ENCODE assay signal across 10 mouse cellular contexts in the genomic region with DNA sequence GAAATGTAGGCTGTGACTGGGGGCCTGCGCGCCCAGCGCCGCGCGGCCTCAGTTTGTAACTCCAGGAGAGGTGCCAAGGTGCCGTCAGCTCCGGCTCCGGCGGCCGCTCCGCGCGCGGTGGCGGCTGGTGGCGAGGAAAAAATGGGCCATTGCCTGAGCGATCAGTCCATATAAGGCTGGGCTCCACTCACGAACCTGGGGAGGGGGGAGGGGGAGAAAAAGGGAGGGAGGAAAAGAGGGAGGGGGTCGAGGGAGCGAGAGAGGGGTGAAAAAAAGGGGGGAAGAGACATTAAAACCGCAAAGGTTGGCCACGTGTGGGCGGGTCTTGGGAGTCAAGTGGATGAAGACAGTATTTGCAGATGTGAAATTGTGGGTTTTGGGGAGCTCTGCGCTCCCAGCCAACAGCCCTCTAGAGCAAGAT. TPM values are rescaled to one million over a fixed set of nuclear protein-coding genes. Genes with fewer than 3 reads are reported as not detected.
DNase-seq lines count a peak whose midpoint lies in the region; ATAC-seq lines count a peak whose summit lies in the region.
"Had no signal": no experiment of that assay in that cellular context is flagged by ENCODE, and none has a peak within 500 bp of the region (broad histone marks: within the 10 kb centered on the region; RNA-seq: fewer than 3 reads in every experiment).

No protein-coding gene starts in this region.

- no peaks in the 10 kb centered on the region for H3K9me3 ChIP-seq in heart, embryonic 11.5 days (replicated peaks; ENCODE audit: control insufficient read depth, low read length)
- no peaks in the 10 kb centered on the region for H3K9me3 ChIP-seq in forebrain, embryonic 15.5 days
- no peaks in the 10 kb centered on the region for H3K9me3 ChIP-seq in midbrain, embryonic 11.5 days (ENCODE audit: control insufficient read depth, low read length)

- H3K9ac ChIP-seq in heart, embryonic 11.5 days (ENCODE audit: low read depth, low read length): no peak overlapping the region
- no peak overlapping the region for H3K9ac ChIP-seq in forebrain, embryonic 15.5 days (replicated peaks)
- H3K9ac ChIP-seq in midbrain, embryonic 11.5 days (ENCODE audit: low read length): peak overlapping the region; percentile 69

- H3K4me1 ChIP-seq in heart, embryonic 11.5 days (ENCODE audit: control insufficient read depth, insufficient read depth, low read length): peaks cover 10% of the 10 kb centered on the region
- peaks cover 20% of the 10 kb centered on the region for H3K4me1 ChIP-seq in forebrain, embryonic 15.5 days
- peaks cover 38% of the 10 kb centered on the region for H3K4me1 ChIP-seq in midbrain, embryonic 11.5 days (ENCODE audit: control insufficient read depth, insufficient read depth, low read length)

- under 1% methylated on average over 25 of the region's 25 CpGs for WGBS in heart, embryonic 11.5 days (ENCODE audit: insufficient replicate concordance)
- WGBS in forebrain, embryonic 15.5 days: under 1% methylated on average over 25 of the region's 25 CpGs
- WGBS in midbrain, embryonic 11.5 days: 0% methylated on average over 25 of the region's 25 CpGs

- no peak overlapping the region for H3K27ac ChIP-seq in heart, embryonic 11.5 days (ENCODE audit: low read depth, low read length)
- H3K27ac ChIP-seq in forebrain, embryonic 15.5 days (replicated peaks): no peak overlapping the region
- peak overlapping the region; percentile 59; the same call in 1 of the 2 replicates for H3K27ac ChIP-seq in midbrain, embryonic 11.5 days (ENCODE audit: low read depth, low read length)
- H3K27ac ChIP-seq: macrophage had no signal

- DNase-seq in heart, adult 11 months: no peak
- peak; percentile 66 for DNase-seq in ES-CJ7 (ENCODE audit: low read depth, low spot score)
- DNase-seq in midbrain, embryonic 11.5 days (ENCODE audit: low spot score, missing footprints): peak; percentile 96
- no peak for DNase-seq in adrenal gland, adult 18-20 months (ENCODE audit: low spot score in 2 of 2)
- no peak for DNase-seq in kidney, adult 9 months
- DNase-seq: right cerebral cortex, adult 18-20 months had no signal

- ATAC-seq in heart, embryonic 11.5 days (replicated peaks; ENCODE audit: insufficient number of reproducible peaks, low FRiP score, low TSS enrichment): no peak
- ATAC-seq in forebrain, embryonic 15.5 days (replicated peaks): peak; percentile 49; the same call in 1 of the 2 replicates
- no peak for ATAC-seq in midbrain, embryonic 11.5 days (ENCODE audit: low FRiP score)
- ATAC-seq in inflammation-experienced regulatory T-cells, adult 6 months: no peak

- no peaks in the 10 kb centered on the region for H3K36me3 ChIP-seq in heart, embryonic 11.5 days (ENCODE audit: control insufficient read depth, insufficient read depth, low read length)
- H3K36me3 ChIP-seq in forebrain, embryonic 15.5 days: no peaks in the 10 kb centered on the region
- no peaks in the 10 kb centered on the region for H3K36me3 ChIP-seq in midbrain, embryonic 11.5 days (ENCODE audit: control insufficient read depth, insufficient read depth, low read length)

- peaks cover 94% of the 10 kb centered on the region for H3K27me3 ChIP-seq in heart, embryonic 11.5 days (ENCODE audit: control insufficient read depth, insufficient read depth, low read length)
- peaks cover 89% of the 10 kb centered on the region for H3K27me3 ChIP-seq in forebrain, embryonic 15.5 days
- peaks cover 96% of the 10 kb centered on the region for H3K27me3 ChIP-seq in midbrain, embryonic 11.5 days (ENCODE audit: control insufficient read depth, insufficient read depth, low read length)

- H3K4me3 ChIP-seq in heart, embryonic 11.5 days (ENCODE audit: low read depth, low read length): peak overlapping the region; percentile 27; the same call in 1 of the 2 replicates
- H3K4me3 ChIP-seq in forebrain, embryonic 15.5 days: no peak overlapping the region
- H3K4me3 ChIP-seq in midbrain, embryonic 11.5 days (ENCODE audit: low read depth, low read length): peak overlapping the region; percentile 38

- peak overlapping the region; percentile 43 for H3K4me2 ChIP-seq in heart, embryonic 11.5 days
- H3K4me2 ChIP-seq in forebrain, embryonic 15.5 days (replicated peaks): no peak overlapping the region
- H3K4me2 ChIP-seq in midbrain, embryonic 11.5 days: peak overlapping the region; percentile 33

RNA-seq across cellular contexts. Expression of gene Nkx2-2, which starts 7.8 kb away (rescaled TPM):
- polyA plus RNA-seq in heart, embryonic 11.5 days (2014; fragmentation: Nextera tagmentation; extraction: Ambion mirVana): 0.27 TPM in 1 of 2 replicates, not detected in the other
- 1.5 and 4.1 TPM in 2 replicates for polyA plus RNA-seq in forebrain, embryonic 15.5 days (2015; fragmentation: Nextera tagmentation; extraction: Ambion mirVana)
- 14.7 and 16.8 TPM in 2 replicates for polyA plus RNA-seq in midbrain, embryonic 11.5 days (2014; fragmentation: Nextera tagmentation; extraction: Ambion mirVana)
- total RNA-seq in adrenal gland, adult 18-20 months (2021): not detected
- not detected for polyA plus RNA-seq in inflammation-experienced regulatory T-cells, adult 6 months (2017; shearing (Covaris generic))
- polyA plus RNA-seq: macrophage had no signal

Comparison
In these comparisons a context has a peak if more than half of its experiments do, and no peak if none do; other contexts are left out.
1. DNase-seq: peak in ES-CJ7 (single experiment) and midbrain, embryonic 11.5 days (single experiment); none in heart, adult 11 months (single experiment), adrenal gland, adult 18-20 months (0 of 2) and kidney, adult 9 months (single experiment).